Mouse (Mus musculus) mature B cell (primary cell): Measurements from ENCODE around the gene Vpreb3.

Experiments
- in situ Hi-C: fragments of 300-500 bp; cut with MboI; formaldehyde crosslinking; loops from 2 replicates; pipeline ENCODE4 v1.14.3; 2019

The Vpreb3 gene

GRCm38 (mm10) chr10:75942736-75943477 lies at the start of gene Vpreb3:
Vpreb3 (plus strand) TSS chr10:75943057.
- in situ Hi-C loops, result no loop called here

- in situ Hi-C loops, result no loop called here
Measured at GRCm38 (mm10) chr10:75893089-75893750, 49.6 kb upstream of the Vpreb3 start, which contains the start of gene Derl3. Derl3 (plus strand) TSS chr10:75893413.

- in situ Hi-C loops, result no loop called here
Measured at GRCm38 (mm10) chr10:75894601-75895000, 48.3 kb upstream of the Vpreb3 start.

- in situ Hi-C loops, result loop anchor here (5.0 kb wide), 1 partner anchor 52 kb away; no protein-coding TSS in a partner anchor
Measured at GRCm38 (mm10) chr10:75895730-75896129, 47.1 kb upstream of the Vpreb3 start.

GRCm38 (mm10) chr10:75896208-75896607 lies 46.6 kb upstream of the Vpreb3 start:
- in situ Hi-C loops, result loop anchor here (5.0 kb wide), 1 partner anchor 51 kb away; no protein-coding TSS in a partner anchor

- in situ Hi-C loops, result loop anchor here (5.0 kb wide), 1 partner anchor 50 kb away; no protein-coding TSS in a partner anchor
Measured at GRCm38 (mm10) chr10:75897373-75897772, 45.5 kb upstream of the Vpreb3 start.

- in situ Hi-C loops, result loop anchor here (5.0 kb wide), 1 partner anchor 49 kb away; no protein-coding TSS in a partner anchor
Measured at GRCm38 (mm10) chr10:75898039-75898564, 44.8 kb upstream of the Vpreb3 start.

GRCm38 (mm10) chr10:75898846-75899245 lies 44.0 kb upstream of the Vpreb3 start:
- in situ Hi-C loops, result loop anchor here (5.0 kb wide), 1 partner anchor 48 kb away; no protein-coding TSS in a partner anchor

- in situ Hi-C loops, result no loop called here
Measured at GRCm38 (mm10) chr10:75904391-75904790, 38.5 kb upstream of the Vpreb3 start.

- in situ Hi-C loops, result no loop called here
Measured at GRCm38 (mm10) chr10:75906882-75907281, 36.0 kb upstream of the Vpreb3 start.

GRCm38 (mm10) chr10:75910698-75911097 lies 32.2 kb upstream of the Vpreb3 start:
- in situ Hi-C loops, result no loop called here

- in situ Hi-C loops, result no loop called here
Measured at GRCm38 (mm10) chr10:75913013-75913589, 29.8 kb upstream of the Vpreb3 start.

GRCm38 (mm10) chr10:75915557-75915956 lies 27.3 kb upstream of the Vpreb3 start:
- in situ Hi-C loops, result no loop called here

GRCm38 (mm10) chr10:75916840-75917239 lies 26.0 kb upstream of the Vpreb3 start:
- in situ Hi-C loops, result no loop called here

- in situ Hi-C loops, result no loop called here
Measured at GRCm38 (mm10) chr10:75919026-75919425, 23.8 kb upstream of the Vpreb3 start.

- in situ Hi-C loops, result no loop called here
Measured at GRCm38 (mm10) chr10:75921026-75921725, 21.7 kb upstream of the Vpreb3 start, which contains the start of gene Smarcb1. Smarcb1 (minus strand) TSS chr10:75921617.

- in situ Hi-C loops, result no loop called here
Measured at GRCm38 (mm10) chr10:75921726-75922560, 20.9 kb upstream of the Vpreb3 start.

- in situ Hi-C loops, result no loop called here
Measured at GRCm38 (mm10) chr10:75924324-75924723, 18.5 kb upstream of the Vpreb3 start.

- in situ Hi-C loops, result no loop called here
Measured at GRCm38 (mm10) chr10:75926396-75926795, 16.5 kb upstream of the Vpreb3 start.

GRCm38 (mm10) chr10:75930304-75930703 lies 12.6 kb upstream of the Vpreb3 start:
- in situ Hi-C loops, result no loop called here

GRCm38 (mm10) chr10:75931311-75931710 lies 11.5 kb upstream of the Vpreb3 start:
- in situ Hi-C loops, result no loop called here
